Mouse (Mus musculus): Measurements from ENCODE around the gene Cox10. TPM values are rescaled to one million over a fixed set of nuclear protein-coding genes. Genes with fewer than 3 reads are reported as not detected.

Gene Cox10
- polyA plus RNA-seq, 1 experiment, result 8.2 TPM

- no peak overlapping the region for H3K4me3 ChIP-seq (replicated peaks; ENCODE audit: control insufficient read depth, low read depth, low read length)
- WGBS, result 69% methylated on average over 3 of the region's 3 CpGs
- no peaks in the 10 kb centered on the region for H3K4me1 ChIP-seq (ENCODE audit: control insufficient read depth, insufficient read depth, low read length)
- TF ChIP-seq POLR2A (IDR thresholded peaks at IDR 0.05; ENCODE audit: borderline replicate concordance, control insufficient read depth, low read depth, low read length), result no peak
- TF ChIP-seq CTCF (IDR thresholded peaks at IDR 0.05; ENCODE audit: control insufficient read depth, insufficient read depth, low read length), result no peak
- H3K27ac ChIP-seq (ENCODE audit: control insufficient read depth, insufficient read depth, low read depth, low read length, poor library complexity), result no peak overlapping the region
Observed at GRCm38 (mm10) chr11:63936641-63937040, 142.6 kb downstream of the Cox10 start.

- no peak for TF ChIP-seq CTCF (IDR thresholded peaks at IDR 0.05; ENCODE audit: control insufficient read depth, insufficient read depth, low read length)
- no peak for TF ChIP-seq POLR2A (IDR thresholded peaks at IDR 0.05; ENCODE audit: borderline replicate concordance, control insufficient read depth, low read depth, low read length)
- Histone ChIP-seq H3K4me3 (replicated peaks; ENCODE audit: control insufficient read depth, low read depth, low read length) (no peak overlapping the region), H3K27ac (ENCODE audit: control insufficient read depth, insufficient read depth, low read depth, low read length, poor library complexity) (no peak overlapping the region), H3K4me1 (ENCODE audit: control insufficient read depth, insufficient read depth, low read length) (no peaks in the 10 kb centered on the region)
- WGBS, result 80% methylated on average over 6 of the region's 6 CpGs
Observed at GRCm38 (mm10) chr11:63926901-63927300, 152.4 kb downstream of the Cox10 start.

GRCm38 (mm10) chr11:63925161-63925582 is 154.1 kb downstream of the Cox10 start:
- TF ChIP-seq POLR2A (IDR thresholded peaks at IDR 0.05; ENCODE audit: borderline replicate concordance, control insufficient read depth, low read depth, low read length) (no peak), CTCF (IDR thresholded peaks at IDR 0.05; ENCODE audit: control insufficient read depth, insufficient read depth, low read length) (peak; percentile 62)
- Histone ChIP-seq H3K4me1 (ENCODE audit: control insufficient read depth, insufficient read depth, low read length) (no peaks in the 10 kb centered on the region; the same call in 1 of the 2 replicates), H3K27ac (ENCODE audit: control insufficient read depth, insufficient read depth, low read depth, low read length, poor library complexity) (no peak overlapping the region), H3K4me3 (replicated peaks; ENCODE audit: control insufficient read depth, low read depth, low read length) (no peak overlapping the region)
- WGBS, result 2% methylated on average over 31 of the region's 31 CpGs

- TF ChIP-seq POLR2A (IDR thresholded peaks at IDR 0.05; ENCODE audit: borderline replicate concordance, control insufficient read depth, low read depth, low read length) (no peak), CTCF (IDR thresholded peaks at IDR 0.05; ENCODE audit: control insufficient read depth, insufficient read depth, low read length) (no peak)
- 3% methylated on average over 26 of the region's 26 CpGs for WGBS
- H3K4me3 ChIP-seq (replicated peaks; ENCODE audit: control insufficient read depth, low read depth, low read length), result no peak overlapping the region
- no peak overlapping the region for H3K27ac ChIP-seq (ENCODE audit: control insufficient read depth, insufficient read depth, low read depth, low read length, poor library complexity)
- H3K4me1 ChIP-seq (ENCODE audit: control insufficient read depth, insufficient read depth, low read length), result no peaks in the 10 kb centered on the region; the same call in 1 of the 2 replicates
Observed at GRCm38 (mm10) chr11:63924286-63924930, 154.9 kb downstream of the Cox10 start.

- WGBS, result 2% methylated on average over 29 of the region's 29 CpGs
- Histone ChIP-seq H3K27ac (ENCODE audit: control insufficient read depth, insufficient read depth, low read depth, low read length, poor library complexity) (no peak overlapping the region), H3K4me3 (replicated peaks; ENCODE audit: control insufficient read depth, low read depth, low read length) (no peak overlapping the region), H3K4me1 (ENCODE audit: control insufficient read depth, insufficient read depth, low read length) (no peaks in the 10 kb centered on the region; the same call in 1 of the 2 replicates)
- TF ChIP-seq CTCF (IDR thresholded peaks at IDR 0.05; ENCODE audit: control insufficient read depth, insufficient read depth, low read length) (no peak), POLR2A (IDR thresholded peaks at IDR 0.05; ENCODE audit: borderline replicate concordance, control insufficient read depth, low read depth, low read length) (no peak)
Observed at GRCm38 (mm10) chr11:63923386-63923785, 155.9 kb downstream of the Cox10 start.

- under 1% methylated on average over 43 of the region's 43 CpGs for WGBS
- no peaks in the 10 kb centered on the region; the same call in 1 of the 2 replicates for H3K4me1 ChIP-seq (ENCODE audit: control insufficient read depth, insufficient read depth, low read length)
- H3K4me3 ChIP-seq (replicated peaks; ENCODE audit: control insufficient read depth, low read depth, low read length), result peak within 1 kb of the TSS; percentile 65
- no peak for TF ChIP-seq CTCF (IDR thresholded peaks at IDR 0.05; ENCODE audit: control insufficient read depth, insufficient read depth, low read length)
- TF ChIP-seq POLR2A (IDR thresholded peaks at IDR 0.05; ENCODE audit: borderline replicate concordance, control insufficient read depth, low read depth, low read length), result peak; percentile 12; the same call in 1 of the 2 replicates
- peak within 1 kb of the TSS; percentile 38; the same call in 1 of the 2 replicates for H3K27ac ChIP-seq (ENCODE audit: control insufficient read depth, insufficient read depth, low read depth, low read length, poor library complexity)
Observed at GRCm38 (mm10) chr11:63922091-63922621, 157.1 kb downstream of the Cox10 start, which contains the start of gene Hs3st3b1. TSS of gene Hs3st3b1 (minus strand) at chr11:63922290.

GRCm38 (mm10) chr11:63921044-63921951 is 158.0 kb downstream of the Cox10 start:
- Histone ChIP-seq H3K4me1 (ENCODE audit: control insufficient read depth, insufficient read depth, low read length) (no peaks in the 10 kb centered on the region; the same call in 1 of the 2 replicates), H3K27ac (ENCODE audit: control insufficient read depth, insufficient read depth, low read depth, low read length, poor library complexity) (no peak overlapping the region; the same call in 1 of the 2 replicates), H3K4me3 (replicated peaks; ENCODE audit: control insufficient read depth, low read depth, low read length) (peak overlapping the region; percentile 65)
- WGBS, result 1% methylated on average over 79 of the region's 80 CpGs
- no peak for TF ChIP-seq POLR2A (IDR thresholded peaks at IDR 0.05; ENCODE audit: borderline replicate concordance, control insufficient read depth, low read depth, low read length)
- TF ChIP-seq CTCF (IDR thresholded peaks at IDR 0.05; ENCODE audit: control insufficient read depth, insufficient read depth, low read length), result no peak

GRCm38 (mm10) chr11:63920531-63920930 is 158.7 kb downstream of the Cox10 start:
- peak overlapping the region; percentile 39 for H3K4me3 ChIP-seq (replicated peaks; ENCODE audit: control insufficient read depth, low read depth, low read length)
- H3K4me1 ChIP-seq (ENCODE audit: control insufficient read depth, insufficient read depth, low read length), result no peaks in the 10 kb centered on the region; the same call in 1 of the 2 replicates
- H3K27ac ChIP-seq (ENCODE audit: control insufficient read depth, insufficient read depth, low read depth, low read length, poor library complexity), result no peak overlapping the region

More at GRCm38 (mm10) chr11:63920531-63920930, 158.7 kb downstream of the Cox10 start:
- TF ChIP-seq CTCF (IDR thresholded peaks at IDR 0.05; ENCODE audit: control insufficient read depth, insufficient read depth, low read length) (peak; percentile 51), POLR2A (IDR thresholded peaks at IDR 0.05; ENCODE audit: borderline replicate concordance, control insufficient read depth, low read depth, low read length) (no peak)
- WGBS, result under 1% methylated on average over 33 of the region's 33 CpGs
